Mouse (Mus musculus) brain, embryonic 14.5 days (tissue): ENCODE measurements at regions not wholly inside any gene's neighbourhood (a gene's known extent, or its start where the extent isn't known, plus 50 kb on each side); places are given as distances from the start of the nearest gene placed in this dataset.

Source experiments
- DNase-seq: peaks from one replicate; pipeline ENCODE4 v3.0.0-alpha.2; 2011; ENCODE audit warnings: low read depth
- CTCF ChIP-seq: fragments of 200-500 bp; IDR thresholded peaks from 2 replicates; pipeline ENCODE4 v1.5.1; 2012; ENCODE audit warnings: inconsistent platforms, mild to moderate bottlenecking, moderate library complexity, borderline replicate concordance; ENCODE audit not compliant: insufficient read depth, insufficient read length; ENCODE audit errors: extremely low read depth
- POLR2A ChIP-seq: fragments of 200-500 bp; IDR thresholded peaks from 2 replicates; pipeline ENCODE4 v1.6.1; 2012; ENCODE audit warnings: mild to moderate bottlenecking, inconsistent platforms, borderline replicate concordance; ENCODE audit not compliant: poor library complexity, insufficient read depth, insufficient read length, severe bottlenecking; ENCODE audit errors: extremely low read depth

GRCm38 (mm10) chr16:64391440-64392197 is 210.6 kb downstream of the Csnka2ip start:
- no peak for TF ChIP-seq POLR2A
- peak; percentile 67 for DNase-seq

- TF ChIP-seq CTCF (no peak), POLR2A (no peak)
- peak; percentile 76 for DNase-seq
These were observed 233.4 kb downstream of the Csnka2ip start for GRCm38 (mm10) chr16:64368608-64369399.

- TF ChIP-seq POLR2A (no peak), CTCF (no peak)
- peak; percentile 52 for DNase-seq
These were observed 254.3 kb downstream of the Csnka2ip start for GRCm38 (mm10) chr16:64347940-64348339.

- no peak for TF ChIP-seq CTCF
- DNase-seq: peak; percentile 73
These were observed 269.2 kb downstream of the Csnka2ip start for GRCm38 (mm10) chr16:64332887-64333455.

- no peak for TF ChIP-seq CTCF
- no peak for TF ChIP-seq POLR2A
- peak; percentile 91 for DNase-seq
These were observed 269.9 kb downstream of the Csnka2ip start for GRCm38 (mm10) chr16:64332195-64332886.

GRCm38 (mm10) chr16:64329264-64330060 is 272.7 kb downstream of the Csnka2ip start:
- DNase-seq: peak; percentile 95
- TF ChIP-seq CTCF: no peak
- TF ChIP-seq POLR2A: no peak

- TF ChIP-seq POLR2A (no peak), CTCF (no peak)
- DNase-seq: peak; percentile 46
These were observed 283.3 kb downstream of the Csnka2ip start for GRCm38 (mm10) chr16:64318796-64319493.

GRCm38 (mm10) chr16:64316831-64317230 is 285.4 kb downstream of the Csnka2ip start:
- TF ChIP-seq POLR2A (no peak), CTCF (no peak)
- DNase-seq: no peak

GRCm38 (mm10) chr16:64293507-64293906 is 308.7 kb downstream of the Csnka2ip start:
- DNase-seq: peak; percentile 56
- TF ChIP-seq POLR2A (no peak), CTCF (no peak)

- TF ChIP-seq POLR2A (no peak), CTCF (no peak)
- DNase-seq: no peak
These were observed 316.9 kb downstream of the Csnka2ip start for GRCm38 (mm10) chr16:64285306-64285705.
